Mouse (Mus musculus): ENCODE measurements around the gene Atp6v1g3. TPM values are rescaled to one million over a fixed set of nuclear protein-coding genes. Genes with fewer than 3 reads are reported as not detected.

The Atp6v1g3 gene
- total RNA-seq, 1 experiment from 2014 or later: not detected

DNA sequence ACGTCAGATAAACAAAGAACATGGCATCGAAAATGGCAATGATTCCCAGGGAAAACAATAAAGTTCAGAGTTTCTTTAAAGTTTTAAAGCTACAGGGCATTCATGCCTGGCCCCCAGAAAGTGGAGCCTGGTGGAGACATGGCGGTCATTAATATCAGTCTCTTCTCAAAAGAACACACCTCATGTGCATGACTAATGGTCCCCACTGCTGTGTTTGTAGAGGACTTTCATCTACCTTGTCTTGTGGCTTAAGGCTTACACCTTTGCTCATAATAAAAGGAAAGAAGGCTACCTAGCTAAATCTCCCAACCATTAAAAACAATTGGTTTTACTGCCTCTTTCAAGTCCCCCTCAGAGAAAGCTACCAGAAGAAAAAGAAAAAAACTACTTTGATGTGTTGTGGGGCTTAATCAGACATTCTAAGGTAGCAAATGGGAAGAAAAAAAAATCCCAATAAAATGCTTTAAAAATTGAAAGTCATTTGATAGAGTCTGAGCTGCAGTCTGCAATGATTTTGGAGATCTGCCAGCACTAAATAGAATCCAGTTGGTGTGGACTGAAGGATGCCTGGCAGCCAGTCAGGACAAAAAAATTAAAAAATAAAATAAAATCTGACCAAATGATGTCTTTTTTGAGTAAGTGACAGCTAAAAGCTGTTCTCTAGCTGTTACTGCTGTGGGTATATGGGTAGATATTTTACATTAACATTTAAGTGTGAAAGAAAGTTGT lies 9.0 kb downstream of the Atp6v1g3 start:
- ATAC-seq (ENCODE audit: extremely low read depth, insufficient number of reproducible peaks, low FRiP score, poor library complexity, severe bottlenecking): no peak

GRCm38 (mm10) chr1:138287665-138288064 lies 14.1 kb downstream of the Atp6v1g3 start:
- no peak for ATAC-seq (ENCODE audit: extremely low read depth, insufficient number of reproducible peaks, low FRiP score, poor library complexity, severe bottlenecking)

- no peak for ATAC-seq (ENCODE audit: extremely low read depth, insufficient number of reproducible peaks, low FRiP score, poor library complexity, severe bottlenecking)
Measured at GRCm38 (mm10) chr1:138288721-138289120, 15.2 kb downstream of the Atp6v1g3 start.

GRCm38 (mm10) chr1:138289455-138290425 lies 16.2 kb downstream of the Atp6v1g3 start:
- no peak for ATAC-seq (ENCODE audit: extremely low read depth, insufficient number of reproducible peaks, low FRiP score, poor library complexity, severe bottlenecking)

GRCm38 (mm10) chr1:138291463-138291862 lies 17.9 kb downstream of the Atp6v1g3 start:
- no peak for ATAC-seq (ENCODE audit: extremely low read depth, insufficient number of reproducible peaks, low FRiP score, poor library complexity, severe bottlenecking)

GRCm38 (mm10) chr1:138294487-138294886 lies 20.9 kb downstream of the Atp6v1g3 start:
- no peak for ATAC-seq (ENCODE audit: extremely low read depth, insufficient number of reproducible peaks, low FRiP score, poor library complexity, severe bottlenecking)

DNA sequence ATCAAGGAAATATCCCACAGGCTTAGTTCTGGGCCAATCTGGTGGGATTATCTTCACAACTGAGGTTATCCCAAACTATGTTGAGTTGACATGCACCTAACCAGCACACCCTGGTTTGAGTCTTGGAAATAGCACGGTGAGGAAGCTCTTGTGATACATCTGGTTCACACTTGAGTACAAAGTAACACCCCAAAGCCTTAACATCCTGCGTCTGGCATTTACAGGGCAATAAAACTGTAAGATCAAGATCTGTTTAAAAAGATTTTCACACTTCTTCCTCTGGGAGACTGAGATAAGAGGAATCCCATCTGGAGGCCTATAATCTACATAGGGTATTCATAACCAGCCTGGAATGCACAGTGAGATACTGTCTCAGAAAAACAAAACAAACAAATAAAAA lies 24.6 kb downstream of the Atp6v1g3 start:
- no peak for ATAC-seq (ENCODE audit: extremely low read depth, insufficient number of reproducible peaks, low FRiP score, poor library complexity, severe bottlenecking)

DNA sequence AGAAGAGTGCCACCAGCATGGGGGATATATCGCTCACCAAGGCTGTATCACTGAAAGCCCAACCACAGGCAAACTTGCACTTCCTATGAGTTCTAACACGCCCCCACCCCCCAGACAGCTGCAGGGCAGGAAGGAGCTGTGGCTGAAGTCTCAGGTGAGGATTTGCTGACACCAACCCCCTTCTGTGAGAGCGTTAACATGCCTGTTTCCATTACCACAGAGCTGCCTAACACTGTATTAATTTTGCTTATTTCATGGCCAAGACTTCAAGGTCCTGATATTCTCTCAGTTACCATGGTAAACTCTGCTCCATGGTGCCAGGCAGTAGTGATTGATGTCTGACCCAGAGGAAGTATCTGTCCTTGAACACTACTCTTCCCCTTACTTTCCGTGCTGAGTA lies 26.0 kb downstream of the Atp6v1g3 start:
- peak; percentile 57 for ATAC-seq (ENCODE audit: extremely low read depth, insufficient number of reproducible peaks, low FRiP score, poor library complexity, severe bottlenecking)

DNA sequence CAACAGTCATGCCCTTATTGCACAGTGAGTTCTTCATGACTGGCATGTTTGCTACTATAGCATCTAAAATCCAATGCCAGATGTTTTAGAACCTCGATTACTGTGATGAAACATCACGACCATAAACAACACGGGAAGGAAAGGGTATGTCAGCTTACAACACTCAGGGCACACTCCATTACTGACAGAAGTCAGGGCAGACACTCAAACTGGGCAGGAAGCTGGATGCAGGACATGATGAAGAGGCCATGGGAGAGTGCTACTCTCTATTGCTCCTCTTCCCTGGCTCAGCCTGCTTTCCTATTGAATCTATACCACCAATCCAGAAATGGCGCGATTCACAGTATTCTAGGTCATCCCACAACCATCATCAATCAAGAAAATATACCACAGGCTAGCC lies 28.4 kb downstream of the Atp6v1g3 start:
- ATAC-seq (ENCODE audit: extremely low read depth, insufficient number of reproducible peaks, low FRiP score, poor library complexity, severe bottlenecking): no peak

GRCm38 (mm10) chr1:138302756-138303155 lies 29.2 kb downstream of the Atp6v1g3 start:
- ATAC-seq (ENCODE audit: extremely low read depth, insufficient number of reproducible peaks, low FRiP score, poor library complexity, severe bottlenecking): peak; percentile 20; the same call in 1 of the 2 replicates

GRCm38 (mm10) chr1:138303296-138303695 lies 29.8 kb downstream of the Atp6v1g3 start:
- peak; percentile 44; the same call in 1 of the 2 replicates for ATAC-seq (ENCODE audit: extremely low read depth, insufficient number of reproducible peaks, low FRiP score, poor library complexity, severe bottlenecking)

GRCm38 (mm10) chr1:138304141-138304915 lies 30.8 kb downstream of the Atp6v1g3 start:
- peak; percentile 45 for ATAC-seq (ENCODE audit: extremely low read depth, insufficient number of reproducible peaks, low FRiP score, poor library complexity, severe bottlenecking)

- ATAC-seq (ENCODE audit: extremely low read depth, insufficient number of reproducible peaks, low FRiP score, poor library complexity, severe bottlenecking): peak; percentile 28; the same call in 1 of the 2 replicates
Measured at GRCm38 (mm10) chr1:138322657-138323056, 49.1 kb downstream of the Atp6v1g3 start.

GRCm38 (mm10) chr1:138323076-138323630 lies 49.6 kb downstream of the Atp6v1g3 start:
- peak; percentile 83 for ATAC-seq (ENCODE audit: extremely low read depth, insufficient number of reproducible peaks, low FRiP score, poor library complexity, severe bottlenecking)

DNA sequence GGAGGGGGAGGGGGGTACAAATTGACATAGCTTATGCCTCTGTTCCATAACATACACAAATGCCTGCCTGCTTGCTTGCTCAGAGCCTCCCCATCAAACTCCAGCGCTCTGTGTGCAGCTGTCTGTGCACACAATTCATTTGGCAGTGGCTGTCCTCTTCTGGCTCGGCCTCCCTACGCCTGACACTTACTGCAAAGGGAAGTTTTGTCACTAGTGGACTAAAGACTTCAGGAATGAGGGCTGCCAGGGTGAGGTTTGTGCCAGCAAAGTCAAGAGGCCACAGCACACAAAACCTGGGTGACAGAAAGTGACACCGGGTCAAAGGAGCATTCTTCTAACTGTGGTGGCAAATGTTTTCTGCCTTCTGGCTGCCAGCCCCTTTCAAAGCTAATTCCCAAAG lies 52.6 kb downstream of the Atp6v1g3 start:
- no peak for ATAC-seq (ENCODE audit: extremely low read depth, insufficient number of reproducible peaks, low FRiP score, poor library complexity, severe bottlenecking)

DNA sequence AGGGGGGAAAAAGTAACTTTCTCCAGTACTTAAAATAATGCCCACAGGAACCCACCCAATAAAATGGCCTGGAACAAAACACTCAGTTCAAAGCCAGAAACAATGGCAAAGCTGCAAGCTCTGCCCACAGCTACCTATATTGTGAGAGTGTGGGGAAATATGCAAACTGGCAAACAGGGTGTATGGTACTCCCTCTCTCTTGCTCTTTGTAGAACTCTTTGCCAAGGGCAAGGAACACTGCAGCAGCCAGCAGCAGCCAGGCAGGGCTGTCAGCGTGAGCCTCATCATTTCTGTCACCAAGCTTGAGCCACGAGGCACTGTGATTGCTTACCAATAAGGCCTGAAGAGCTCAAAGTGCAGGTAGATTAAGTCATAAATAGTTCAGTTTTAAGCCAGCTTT lies 53.0 kb downstream of the Atp6v1g3 start:
- no peak for ATAC-seq (ENCODE audit: extremely low read depth, insufficient number of reproducible peaks, low FRiP score, poor library complexity, severe bottlenecking)

DNA sequence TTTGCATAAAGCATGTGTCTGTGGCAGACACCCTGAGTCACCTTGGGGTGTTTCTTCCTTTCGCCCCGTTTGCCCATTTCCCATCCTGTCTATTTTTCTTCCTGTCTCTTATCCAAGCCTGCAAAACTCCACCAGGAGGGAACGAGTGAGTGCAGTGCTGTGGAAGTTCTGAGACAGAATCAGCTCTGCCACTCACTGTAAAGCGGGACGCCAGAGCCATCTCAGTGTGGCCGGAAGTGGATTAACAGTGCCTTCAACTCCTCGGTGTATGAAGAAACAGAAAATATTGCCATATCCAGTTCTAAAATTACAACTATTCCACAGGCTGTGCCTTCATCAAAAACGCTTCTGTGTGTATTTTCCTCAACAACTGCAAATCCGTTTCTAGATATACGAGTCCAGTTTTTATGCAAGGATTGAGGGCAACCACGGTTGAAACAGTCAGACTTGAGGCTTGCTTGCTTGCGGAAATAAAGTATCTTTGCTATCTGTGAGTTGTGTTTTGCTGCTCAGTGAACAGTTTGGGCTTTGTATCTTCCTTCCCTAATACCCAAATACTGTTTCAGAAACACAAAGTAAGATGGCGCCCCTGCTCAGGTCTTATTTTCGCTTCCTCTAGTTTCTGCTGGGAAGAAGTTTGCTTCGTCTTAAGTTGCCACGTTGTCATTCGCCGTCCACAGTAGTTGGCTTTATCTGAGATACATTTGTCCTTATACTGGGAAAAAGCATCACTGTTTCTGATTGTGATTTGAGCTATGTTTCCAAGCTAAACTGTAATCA lies 54.1 kb downstream of the Atp6v1g3 start:
- no peak for ATAC-seq (ENCODE audit: extremely low read depth, insufficient number of reproducible peaks, low FRiP score, poor library complexity, severe bottlenecking)

DNA sequence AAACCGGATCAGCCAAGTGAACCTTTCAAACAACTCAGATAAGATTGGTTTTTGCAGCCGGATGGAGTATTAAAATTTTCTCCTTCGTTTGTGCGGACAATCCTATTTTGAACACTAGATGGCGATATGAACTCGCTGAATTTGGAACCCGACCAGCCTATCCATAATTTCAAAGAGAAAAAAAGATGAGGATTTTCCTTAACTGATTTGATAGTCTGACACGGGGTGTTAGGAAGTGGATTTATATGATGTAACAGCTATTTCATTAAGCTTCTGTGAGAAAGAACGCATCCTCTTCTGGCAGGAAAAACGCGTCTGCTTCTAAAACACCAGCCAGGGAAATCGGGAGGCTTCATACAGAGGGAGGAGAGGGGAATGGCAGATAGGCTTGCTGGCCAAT lies 54.8 kb downstream of the Atp6v1g3 start:
- peak; percentile 43; the same call in 1 of the 2 replicates for ATAC-seq (ENCODE audit: extremely low read depth, insufficient number of reproducible peaks, low FRiP score, poor library complexity, severe bottlenecking)
